Mouse (Mus musculus): ENCODE results near the gene OR5BS1P. TPM values are rescaled to one million over a fixed set of nuclear protein-coding genes. Genes with fewer than 3 reads are reported as not detected.

Gene OR5BS1P
- not detected in 2 replicates for polyA plus RNA-seq (2012; rRNA removed)

GRCm38 (mm10) chr15:98469596-98469995, at the start of gene OR5BS1P:
Gene OR5BS1P (plus strand): TSS chr15:98469896.

DNA sequence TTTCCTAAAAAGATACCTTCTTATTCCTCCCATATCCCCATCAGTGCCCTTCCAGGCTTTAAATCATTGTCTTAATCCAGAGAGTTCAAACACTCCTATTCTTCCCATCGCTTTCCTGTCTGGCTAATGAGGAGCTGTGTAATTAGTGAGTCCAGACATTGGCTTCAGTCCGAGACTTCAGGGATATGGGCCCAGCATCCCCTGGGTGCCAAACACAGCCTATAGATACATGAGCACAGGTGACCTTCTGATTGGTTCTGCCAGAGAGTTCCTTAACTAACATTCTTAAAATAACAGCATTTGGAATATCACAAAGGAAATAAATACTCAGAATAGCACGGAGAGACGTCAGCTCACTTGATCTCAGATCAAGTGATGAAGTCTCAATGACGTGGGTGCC, 38.8 kb upstream of the OR5BS1P start, which contains the start of gene Olfr282:
TSS of gene Olfr282 (plus strand) at position 301 of the 400 bp plus-strand sequence.

GRCm38 (mm10) chr15:98452288-98452687, 17.4 kb upstream of the OR5BS1P start, which contains the start of gene Olfr281:
Gene Olfr281 (plus strand): TSS chr15:98452588.

GRCm38 (mm10) chr15:98482701-98483100, 13.0 kb downstream of the OR5BS1P start, which contains the start of gene Lalba:
Gene Lalba (minus strand): TSS chr15:98482721.

DNA sequence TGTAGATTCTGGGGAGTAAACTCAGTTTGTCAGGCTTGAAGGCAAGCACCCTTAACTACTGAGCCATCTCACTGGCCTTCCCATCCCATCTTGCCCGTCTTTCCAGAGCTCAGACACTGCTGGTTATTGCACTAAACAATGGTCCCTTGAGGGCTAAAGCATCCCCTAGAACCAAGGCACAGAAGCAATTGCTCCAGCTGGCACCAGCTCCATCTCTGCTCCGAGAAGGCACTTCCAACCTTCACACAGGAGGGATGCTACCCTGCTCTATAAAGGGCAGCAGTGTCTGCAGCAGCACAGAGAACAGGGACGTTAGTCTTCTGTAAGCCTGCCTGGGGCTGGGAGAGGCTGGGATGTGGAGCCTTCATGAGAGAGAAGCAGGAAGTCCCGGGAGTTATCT, 22.4 kb downstream of the OR5BS1P start, which contains the start of gene Olfr279:
TSS of gene Olfr279 (plus strand) at position 301 of the 400 bp plus-strand sequence.

Other genes starting within 250 kb of the OR5BS1P start
- not detected in 2 replicates for gene Gm44579, start 248.9 kb upstream of the OR5BS1P start, polyA plus RNA-seq (2012; rRNA removed)
- gene Olfr287, start 248.8 kb upstream of the OR5BS1P start, polyA plus RNA-seq (2012; rRNA removed) = not detected in 2 replicates
- gene Olfr286, start 235.4 kb upstream of the OR5BS1P start, polyA plus RNA-seq (2012; rRNA removed) = not detected in 2 replicates
- not detected in 2 replicates for gene H1fnt, start 212.6 kb upstream of the OR5BS1P start, polyA plus RNA-seq (2012; rRNA removed)
- 0.09 and 0.12 TPM in 2 replicates for gene Zfp641, start 173.7 kb upstream of the OR5BS1P start, polyA plus RNA-seq (2012; rRNA removed)
- not detected in 2 replicates for gene Olfr285, start 152.5 kb upstream of the OR5BS1P start, polyA plus RNA-seq (2012; rRNA removed)
- not detected in 2 replicates for gene Olfr284, start 128.9 kb upstream of the OR5BS1P start, polyA plus RNA-seq (2012; rRNA removed)
- gene Olfr283, start 89.0 kb upstream of the OR5BS1P start, polyA plus RNA-seq (2012; rRNA removed) = not detected in 2 replicates
- gene Olfr282, start 38.7 kb upstream of the OR5BS1P start, polyA plus RNA-seq (2012; rRNA removed) = not detected in 2 replicates
- not detected in 2 replicates for gene Olfr281, start 17.3 kb upstream of the OR5BS1P start, polyA plus RNA-seq (2012; rRNA removed)
- not detected in 2 replicates for gene Lalba, start 12.8 kb downstream of the OR5BS1P start, polyA plus RNA-seq (2012; rRNA removed)
- not detected in 2 replicates for gene Olfr279, start 22.5 kb downstream of the OR5BS1P start, polyA plus RNA-seq (2012; rRNA removed)
- gene Kansl2, start 64.4 kb downstream of the OR5BS1P start, polyA plus RNA-seq (2012; rRNA removed) = 21.1 and 25.0 TPM in 2 replicates
- gene Ccnt1, start 101.0 kb downstream of the OR5BS1P start, polyA plus RNA-seq (2012; rRNA removed) = 8.6 and 10.0 TPM in 2 replicates
- not detected in 2 replicates for gene 4930415O20Rik, start 101.1 kb downstream of the OR5BS1P start, polyA plus RNA-seq (2012; rRNA removed)
- gene Adcy6, start 140.2 kb downstream of the OR5BS1P start, polyA plus RNA-seq (2012; rRNA removed) = 11.1 and 13.4 TPM in 2 replicates
- gene Cacnb3, start 160.9 kb downstream of the OR5BS1P start, polyA plus RNA-seq (2012; rRNA removed) = 0.82 and 1.4 TPM in 2 replicates
- gene Ddx23, start 193.0 kb downstream of the OR5BS1P start, polyA plus RNA-seq (2012; rRNA removed) = 24.9 and 26.3 TPM in 2 replicates
- 0.52 and 0.66 TPM in 2 replicates for gene Rnd1, start 207.6 kb downstream of the OR5BS1P start, polyA plus RNA-seq (2012; rRNA removed)
- gene Ccdc65, start 238.3 kb downstream of the OR5BS1P start, polyA plus RNA-seq (2012; rRNA removed) = not detected in 2 replicates